Mouse (Mus musculus): ENCODE results near the gene Arhgap31.

Gene Arhgap31

GRCm38 (mm10) chr16:38712581-38713403 is at the start of gene Arhgap31:
TSS of gene Arhgap31 (minus strand) at chr16:38713274.
- DNase-seq, result peak; percentile 85

- DNase-seq, result no peak
Measured at GRCm38 (mm10) chr16:38762401-38762800, 49.3 kb upstream of the Arhgap31 start.

DNA sequence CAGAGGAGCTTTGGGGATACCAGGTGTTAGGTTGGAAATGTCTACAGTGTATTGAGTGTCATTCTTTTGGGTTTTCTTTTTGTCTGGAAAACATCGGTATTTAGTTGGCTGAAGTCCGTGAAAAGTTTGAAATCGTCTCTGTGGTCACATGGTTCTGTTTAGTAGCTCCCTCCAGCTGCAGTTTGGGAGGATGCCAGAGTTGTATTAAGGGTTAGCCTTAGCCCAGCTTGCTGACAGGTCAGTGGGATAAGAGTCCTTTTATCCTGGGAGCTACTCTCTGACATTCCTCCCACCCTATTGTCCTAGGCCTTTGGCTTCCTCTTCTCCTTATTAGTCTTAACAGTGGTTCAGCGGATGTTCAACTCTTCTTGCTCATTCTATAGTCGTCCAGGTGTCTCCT is 48.9 kb upstream of the Arhgap31 start:
- no peak for DNase-seq

GRCm38 (mm10) chr16:38760834-38761375 is 47.8 kb upstream of the Arhgap31 start:
- DNase-seq, result peak; percentile 22

- DNase-seq, result no peak
Measured at GRCm38 (mm10) chr16:38760239-38760638, 47.2 kb upstream of the Arhgap31 start.

GRCm38 (mm10) chr16:38758104-38758861 is 45.2 kb upstream of the Arhgap31 start:
- DNase-seq, result no peak

GRCm38 (mm10) chr16:38757626-38758025 is 44.6 kb upstream of the Arhgap31 start:
- no peak for DNase-seq

GRCm38 (mm10) chr16:38756572-38756971 is 43.5 kb upstream of the Arhgap31 start:
- no peak for DNase-seq

GRCm38 (mm10) chr16:38756177-38756503 is 43.1 kb upstream of the Arhgap31 start:
- no peak for DNase-seq

- no peak for DNase-seq
Measured at GRCm38 (mm10) chr16:38755452-38756176, 42.5 kb upstream of the Arhgap31 start.

- DNase-seq, result no peak
Measured at GRCm38 (mm10) chr16:38753631-38754030, 40.6 kb upstream of the Arhgap31 start.

GRCm38 (mm10) chr16:38750803-38751202 is 37.7 kb upstream of the Arhgap31 start:
- no peak for DNase-seq

GRCm38 (mm10) chr16:38743941-38744673 is 31.0 kb upstream of the Arhgap31 start:
- DNase-seq, result no peak

GRCm38 (mm10) chr16:38742659-38743131 is 29.6 kb upstream of the Arhgap31 start:
- DNase-seq, result peak; percentile 51

- peak; percentile 73 for DNase-seq
Measured at GRCm38 (mm10) chr16:38742113-38742658, 29.1 kb upstream of the Arhgap31 start, which contains the start of gene B4galt4. TSS of gene B4galt4 (plus strand) at chr16:38742264.

- no peak for DNase-seq
Measured at GRCm38 (mm10) chr16:38741204-38741903, 28.3 kb upstream of the Arhgap31 start.

DNA sequence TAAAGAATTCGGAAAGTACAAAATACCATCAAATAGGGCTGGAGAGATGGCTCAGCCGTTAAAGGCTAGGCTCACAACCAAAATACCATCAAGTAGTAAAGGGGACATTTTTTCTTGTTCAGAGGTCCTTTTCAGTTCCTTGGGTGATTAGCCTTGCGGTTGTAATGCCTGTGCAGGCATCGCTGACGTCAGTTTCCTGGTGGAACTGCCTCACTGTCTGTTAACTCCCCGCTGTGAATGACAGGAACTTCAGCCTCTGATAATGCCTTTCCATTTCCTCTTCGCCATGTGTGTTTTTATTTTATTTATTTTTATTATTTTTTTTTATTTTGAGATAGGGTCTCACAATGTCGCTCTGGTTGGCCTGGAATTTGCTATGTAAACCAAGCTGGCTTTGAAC is 17.8 kb upstream of the Arhgap31 start:
- peak; percentile 27 for DNase-seq

GRCm38 (mm10) chr16:38729610-38730288 is 16.7 kb upstream of the Arhgap31 start:
- peak; percentile 45 for DNase-seq

GRCm38 (mm10) chr16:38729139-38729538 is 16.1 kb upstream of the Arhgap31 start:
- DNase-seq, result no peak

DNA sequence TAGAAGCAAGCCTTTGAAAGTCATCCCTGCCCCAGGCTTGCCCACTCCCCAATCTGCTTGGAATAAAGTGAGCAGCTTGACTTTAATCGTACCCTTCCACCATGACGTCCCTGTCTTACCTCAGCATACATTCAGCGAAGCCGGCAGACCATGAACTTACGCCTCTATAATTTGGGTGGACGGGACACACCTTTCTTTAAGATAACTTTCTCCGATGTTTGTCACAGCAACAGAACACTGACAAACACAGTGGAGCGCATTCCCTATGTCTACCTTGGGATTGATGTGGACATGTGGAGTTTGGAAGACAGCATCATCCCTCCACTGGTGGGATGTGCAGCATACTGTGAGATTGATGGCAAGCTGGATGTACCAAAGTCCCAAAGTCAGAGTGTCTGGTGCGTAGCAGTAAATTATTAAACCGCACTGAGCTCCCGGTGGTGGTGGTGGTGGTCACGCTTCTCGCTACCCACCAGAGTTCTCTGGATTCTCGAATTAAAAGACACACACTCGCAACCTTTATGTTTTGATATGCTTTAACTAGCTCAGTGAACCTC is 15.6 kb upstream of the Arhgap31 start:
- DNase-seq, result no peak
